Mouse (Mus musculus) thymus, adult 2 months (tissue): ENCODE measurements at regions not wholly inside any gene's neighbourhood (a gene's known extent, or its start where the extent isn't known, plus 50 kb on each side); places are given as distances from the start of the nearest gene placed in this dataset.
"Not testable (repeated sequence)": the region's sequence is repeated elsewhere in the genome, so short reads cannot be mapped to it uniquely, and the experiment has no call there.

ENCODE experiments used
- CTCF ChIP-seq: fragments of 200-500 bp; IDR thresholded peaks from 2 replicates; pipeline ENCODE4 v1.5.1; 2012; ENCODE audit warnings: mild to moderate bottlenecking, control low read depth, low read length, moderate library complexity, borderline replicate concordance; ENCODE audit not compliant: control insufficient read depth, poor library complexity, insufficient read depth; ENCODE audit errors: extremely low read depth
- POLR2A ChIP-seq: fragments of 200-500 bp; IDR thresholded peaks from 2 replicates; pipeline ENCODE4 v1.6.1; 2012; ENCODE audit warnings: mild to moderate bottlenecking, low read length, control low read depth, moderate library complexity; ENCODE audit not compliant: control insufficient read depth, poor library complexity, insufficient read depth; ENCODE audit errors: extremely low read depth

- TF ChIP-seq POLR2A, CTCF: not testable (repeated sequence)
Observed at GRCm38 (mm10) chr8:20495542-20495941, 119.2 kb upstream of the Gm21119 start.
